Mouse (Mus musculus): ENCODE data around the gene Treh. TPM values are rescaled to one million over a fixed set of nuclear protein-coding genes. Genes with fewer than 3 reads are reported as not detected.
A peak's percentile ranks its signal among the peaks of the same experiment; 100 is the strongest.

Treh gene
- total and polyA plus RNA-seq, 2 experiments from 2014 or later: not detected

DNA sequence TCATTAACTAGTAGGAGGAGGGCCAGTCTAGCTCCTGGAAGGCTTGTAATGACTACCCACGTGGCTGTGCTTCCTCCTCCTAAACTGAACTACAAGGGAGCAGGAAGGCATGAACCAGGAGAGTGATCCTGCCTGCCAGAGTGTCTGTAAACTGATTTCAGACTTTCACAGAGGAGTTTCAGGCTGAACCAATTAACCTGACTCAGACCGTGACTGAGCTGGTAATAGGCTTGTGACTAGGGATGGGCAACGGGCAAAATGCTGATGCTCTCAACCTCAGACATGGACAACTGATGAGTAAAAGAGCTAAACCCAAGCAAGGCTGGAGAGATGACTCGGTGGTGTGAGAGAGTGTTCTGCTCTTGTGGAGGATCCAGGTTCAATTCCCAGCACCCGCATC, 54.4 kb downstream of the Treh start:
- Histone ChIP-seq H3K9ac (replicated peaks; ENCODE audit: low read length, poor library complexity, severe bottlenecking) (no peak overlapping the region), H3K27ac (ENCODE audit: low read depth, low read length) (no peak overlapping the region), H3K4me2 (ENCODE audit: low read depth, low read length, poor library complexity, severe bottlenecking) (no peak overlapping the region), H3K27me3 (ENCODE audit: insufficient read depth, low read length) (no peaks in the 10 kb centered on the region), H3K9me3 (ENCODE audit: low read length) (no peaks in the 10 kb centered on the region), H3K4me3 (ENCODE audit: low read depth, low read length) (no peak overlapping the region), H3K4me1 (ENCODE audit: insufficient read depth, low read length) (peaks cover 9% of the 10 kb centered on the region), H3K36me3 (ENCODE audit: insufficient read depth, low read length) (no peaks in the 10 kb centered on the region)
- WGBS: 46% methylated on average over 5 of the region's 5 CpGs
- no peak for DNase-seq (ENCODE audit: low spot score)
- TF ChIP-seq CTCF (IDR thresholded peaks at IDR 0.05): no peak
- ATAC-seq (ENCODE audit: low FRiP score): no peak

- Histone ChIP-seq H3K9ac (replicated peaks; ENCODE audit: low read length, poor library complexity, severe bottlenecking) (no peak overlapping the region), H3K4me3 (ENCODE audit: low read depth, low read length) (no peak overlapping the region), H3K27ac (ENCODE audit: low read depth, low read length) (no peak overlapping the region), H3K9me3 (ENCODE audit: low read length) (no peaks in the 10 kb centered on the region), H3K27me3 (ENCODE audit: insufficient read depth, low read length) (peaks cover 3% of the 10 kb centered on the region; the same call in 1 of the 2 replicates), H3K4me2 (ENCODE audit: low read depth, low read length, poor library complexity, severe bottlenecking) (no peak overlapping the region), H3K4me1 (ENCODE audit: insufficient read depth, low read length) (peaks cover 4% of the 10 kb centered on the region; the same call in 1 of the 2 replicates), H3K36me3 (ENCODE audit: insufficient read depth, low read length) (no peaks in the 10 kb centered on the region)
- DNase-seq (ENCODE audit: low spot score) (no peak), ATAC-seq (ENCODE audit: low FRiP score) (no peak)
- TF ChIP-seq CTCF (IDR thresholded peaks at IDR 0.05): no peak
- 77% methylated on average over 5 of the region's 5 CpGs for WGBS
Measured at GRCm38 (mm10) chr9:44732130-44732549, 59.1 kb downstream of the Treh start.

DNA sequence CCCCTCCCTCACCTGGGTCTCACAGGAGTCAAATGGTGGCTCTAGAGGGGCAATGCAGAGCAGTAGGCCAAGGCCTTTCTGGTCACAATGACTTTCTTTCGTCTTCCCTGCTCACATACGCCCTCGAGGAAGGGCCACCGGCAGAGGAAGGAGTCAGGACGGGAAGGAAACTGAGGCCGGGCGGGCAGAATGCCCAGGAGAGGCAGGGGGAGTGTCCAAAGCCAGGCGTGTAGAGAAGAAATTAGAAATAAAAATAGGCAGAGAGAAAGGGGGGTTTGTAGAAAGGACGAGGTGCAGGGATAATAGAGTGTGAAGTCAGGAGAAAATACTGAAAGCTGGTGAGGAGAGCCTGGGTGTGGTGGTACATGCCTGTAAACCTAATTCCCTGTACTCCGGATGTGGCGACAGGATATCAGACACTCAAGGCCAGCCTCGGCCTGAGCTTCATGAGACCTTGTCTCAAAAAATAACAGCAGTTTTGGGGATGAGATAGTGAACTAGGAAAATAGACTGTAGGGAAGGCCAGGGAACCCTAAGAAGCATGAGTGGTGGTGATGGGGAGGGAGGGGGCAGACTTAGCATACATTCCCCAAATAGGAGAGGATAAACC, 60.0 kb downstream of the Treh start:
- no peak for TF ChIP-seq CTCF (IDR thresholded peaks at IDR 0.05)
- 61% methylated on average over 12 of the region's 12 CpGs for WGBS
- no peak for DNase-seq (ENCODE audit: low spot score)

DNA sequence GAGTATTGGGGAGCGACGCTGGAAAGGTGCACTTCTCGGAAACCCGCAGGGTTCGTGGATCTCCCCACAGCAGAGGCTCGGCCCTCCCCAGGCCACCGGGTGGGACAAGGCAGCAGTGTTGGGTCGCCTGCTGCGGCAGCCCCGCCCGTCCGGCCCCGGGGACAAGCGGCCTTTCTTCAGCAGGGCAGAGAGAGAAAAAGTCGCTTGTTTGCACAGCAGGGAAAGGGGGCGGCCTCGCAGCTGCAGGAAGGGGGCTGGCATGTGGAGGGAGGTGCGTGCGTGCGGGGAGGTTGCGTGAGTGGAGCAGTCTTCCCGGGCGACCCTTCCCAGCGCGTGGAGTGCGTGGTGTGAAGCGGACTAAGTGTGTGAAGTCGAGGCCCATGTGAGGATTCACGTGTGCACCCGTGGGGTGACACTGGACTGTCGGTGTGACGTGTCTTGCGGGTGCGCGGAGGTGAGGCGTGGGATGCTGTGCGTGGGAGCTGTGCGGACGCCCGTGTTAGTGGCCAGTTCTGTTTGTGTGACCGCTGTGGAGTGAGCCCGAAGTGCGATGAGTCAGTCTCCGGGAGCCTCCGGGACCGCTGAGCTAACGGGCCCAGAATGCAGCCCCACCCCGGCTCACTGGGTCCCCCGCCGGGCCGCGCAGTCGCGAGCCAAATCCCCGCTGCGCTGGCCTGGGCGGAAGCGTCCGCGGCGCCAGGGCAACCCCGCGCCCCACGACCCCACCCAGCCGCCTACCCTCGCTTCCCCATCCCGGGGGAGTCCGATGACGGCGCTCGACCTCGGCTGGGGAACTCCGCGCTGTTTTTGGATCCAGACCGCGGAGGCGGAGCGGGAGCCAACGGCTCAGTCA, 60.9 kb downstream of the Treh start:
- H3K27me3 ChIP-seq (ENCODE audit: insufficient read depth, low read length): peaks cover 3% of the 10 kb centered on the region; the same call in 1 of the 2 replicates
- under 1% methylated on average over 78 of the region's 79 CpGs for WGBS
- peak overlapping the region; percentile 61 for H3K4me3 ChIP-seq (ENCODE audit: low read depth, low read length)
- DNase-seq (ENCODE audit: low spot score) (peak; percentile 24), ATAC-seq (ENCODE audit: low FRiP score) (peak; percentile 56)
- H3K9ac ChIP-seq (replicated peaks; ENCODE audit: low read length, poor library complexity, severe bottlenecking): peak overlapping the region; percentile 66
- H3K36me3 ChIP-seq (ENCODE audit: insufficient read depth, low read length): no peaks in the 10 kb centered on the region
- H3K4me1 ChIP-seq (ENCODE audit: insufficient read depth, low read length): peaks cover 4% of the 10 kb centered on the region; the same call in 1 of the 2 replicates
- peak overlapping the region; percentile 99 for H3K4me2 ChIP-seq (ENCODE audit: low read depth, low read length, poor library complexity, severe bottlenecking)
- H3K9me3 ChIP-seq (ENCODE audit: low read length): no peaks in the 10 kb centered on the region
- no peak for TF ChIP-seq CTCF (IDR thresholded peaks at IDR 0.05)
- H3K27ac ChIP-seq (ENCODE audit: low read depth, low read length): peak overlapping the region; percentile 47

More for the DNA sequence above, 60.0 kb downstream of the Treh start:
- H3K4me3 ChIP-seq (ENCODE audit: low read depth, low read length): peak overlapping the region; percentile 61; the same call in 1 of the 2 replicates
- no peak overlapping the region for H3K9ac ChIP-seq (replicated peaks; ENCODE audit: low read length, poor library complexity, severe bottlenecking)
- peak overlapping the region; percentile 99 for H3K4me2 ChIP-seq (ENCODE audit: low read depth, low read length, poor library complexity, severe bottlenecking)
- H3K36me3 ChIP-seq (ENCODE audit: insufficient read depth, low read length): no peaks in the 10 kb centered on the region
- H3K4me1 ChIP-seq (ENCODE audit: insufficient read depth, low read length): peaks cover 4% of the 10 kb centered on the region; the same call in 1 of the 2 replicates
- peak overlapping the region; percentile 44 for H3K27ac ChIP-seq (ENCODE audit: low read depth, low read length)
- ATAC-seq (ENCODE audit: low FRiP score): no peak
- peaks cover 3% of the 10 kb centered on the region; the same call in 1 of the 2 replicates for H3K27me3 ChIP-seq (ENCODE audit: insufficient read depth, low read length)
- no peaks in the 10 kb centered on the region for H3K9me3 ChIP-seq (ENCODE audit: low read length)

GRCm38 (mm10) chr9:44734524-44735494, 61.8 kb downstream of the Treh start, which contains the start of gene Phldb1:
TSS of gene Phldb1 (minus strand) at chr9:44735198.
- Histone ChIP-seq H3K27me3 (ENCODE audit: insufficient read depth, low read length) (peaks cover 3% of the 10 kb centered on the region; the same call in 1 of the 2 replicates), H3K9me3 (ENCODE audit: low read length) (no peaks in the 10 kb centered on the region), H3K4me2 (ENCODE audit: low read depth, low read length, poor library complexity, severe bottlenecking) (peak within 1 kb of the TSS; percentile 99), H3K27ac (ENCODE audit: low read depth, low read length) (peak within 1 kb of the TSS; percentile 47), H3K4me3 (ENCODE audit: low read depth, low read length) (peak within 1 kb of the TSS; percentile 61), H3K9ac (replicated peaks; ENCODE audit: low read length, poor library complexity, severe bottlenecking) (peak within 1 kb of the TSS; percentile 66), H3K36me3 (ENCODE audit: insufficient read depth, low read length) (no peaks in the 10 kb centered on the region), H3K4me1 (ENCODE audit: insufficient read depth, low read length) (peaks cover 4% of the 10 kb centered on the region; the same call in 1 of the 2 replicates)
- ATAC-seq (ENCODE audit: low FRiP score): peak; percentile 74
- peak; percentile 55 for TF ChIP-seq CTCF (IDR thresholded peaks at IDR 0.05)
- peak; percentile 62 for DNase-seq (ENCODE audit: low spot score)
- under 1% methylated on average over 43 of the region's 47 CpGs for WGBS
